Mouse (Mus musculus) kidney, adult 2 months (tissue): Measurements from ENCODE around the gene Qsox1.

Source experiments
- CTCF ChIP-seq: fragments of 200-500 bp; conservative IDR thresholded peaks from 2 replicates; pipeline ENCODE4 v1.5.1; 2011; ENCODE audit warnings: low read depth, mild to moderate bottlenecking, control low read depth, low read length, moderate library complexity, mixed read lengths; ENCODE audit not compliant: insufficient read depth, insufficient read length
- POLR2A ChIP-seq: fragments of 200-500 bp; IDR thresholded peaks from one replicate; pipeline ENCODE4 v1.6.1; 2011; ENCODE audit warnings: low read depth, low read length, control low read depth

DNA sequence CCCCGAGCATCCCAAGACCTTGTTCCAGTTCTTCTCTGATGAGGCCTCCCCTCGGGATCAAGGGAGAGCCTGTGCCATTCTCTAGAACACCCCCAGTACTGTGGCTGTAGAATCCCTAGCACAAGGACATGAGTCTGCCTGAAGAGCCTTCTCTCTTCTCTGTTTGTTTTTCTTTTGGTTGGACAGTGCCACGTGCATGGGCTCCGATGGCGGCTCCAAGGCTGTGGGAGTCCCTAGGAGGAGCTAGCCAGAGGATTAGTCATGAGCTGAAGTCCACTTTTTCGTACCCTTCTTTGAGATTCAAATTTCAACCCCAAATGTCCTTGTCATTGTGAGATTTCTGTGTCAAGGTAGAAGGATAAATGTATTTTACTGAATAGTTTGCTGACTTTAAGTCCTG lies 18.2 kb upstream of the Qsox1 start:
- no peak for TF ChIP-seq POLR2A
- TF ChIP-seq CTCF, result no peak
